Mouse (Mus musculus) inflammation-experienced regulatory T-cells, adult 16 weeks (primary cell): ENCODE data around the gene Dazap2. TPM values are rescaled to one million over a fixed set of nuclear protein-coding genes. Genes with fewer than 3 reads are reported as not detected.

ENCODE experiments used
- polyA plus RNA-seq: library from polyadenylated mRNA; unstranded; fragments of 100-300 nt; shearing (Covaris generic); gene quantifications from one replicate; pipeline ENCODE4 v1.2.1, GENCODE M21; 2017

Dazap2 gene
- polyA plus RNA-seq: 610 TPM

GRCm38 (mm10) chr15:100614996-100615824, at the start of gene Dazap2:
Gene Dazap2 (plus strand): TSS chr15:100615349.

GRCm38 (mm10) chr15:100599276-100600046, 15.7 kb upstream of the Dazap2 start, which contains the start of gene Pou6f1:
Gene Pou6f1 (minus strand): TSS chr15:100599984.

GRCm38 (mm10) chr15:100636700-100637501, 21.8 kb downstream of the Dazap2 start, which contains the start of gene Smagp:
Gene Smagp (minus strand): TSS chr15:100636940.

GRCm38 (mm10) chr15:100669337-100669736, 54.2 kb downstream of the Dazap2 start, which contains the start of gene Bin2:
Gene Bin2 (minus strand): TSS chr15:100669553.

Other genes starting within 250 kb of the Dazap2 start
- gene Gm5475, start 193.2 kb upstream of the Dazap2 start, polyA plus RNA-seq: not detected
- gene Slc11a2, start 190.3 kb upstream of the Dazap2 start, polyA plus RNA-seq: 41.8 TPM
- 52.3 TPM for gene Letmd1, start 146.3 kb upstream of the Dazap2 start, polyA plus RNA-seq
- gene Csrnp2, start 119.9 kb upstream of the Dazap2 start, polyA plus RNA-seq: 4.0 TPM
- 11.5 TPM for gene Tfcp2, start 63.3 kb upstream of the Dazap2 start, polyA plus RNA-seq
- gene Pou6f1, start 15.4 kb upstream of the Dazap2 start, polyA plus RNA-seq: 8.9 TPM
- 0.32 TPM for gene Smagp, start 21.6 kb downstream of the Dazap2 start, polyA plus RNA-seq
- 710 TPM for gene Bin2, start 54.2 kb downstream of the Dazap2 start, polyA plus RNA-seq
- gene Cela1, start 72.6 kb downstream of the Dazap2 start, polyA plus RNA-seq: 10.9 TPM
- gene Galnt6, start 114.0 kb downstream of the Dazap2 start, polyA plus RNA-seq: 189 TPM
- 23.7 TPM for gene Slc4a8, start 146.4 kb downstream of the Dazap2 start, polyA plus RNA-seq